Mouse (Mus musculus) fibroblast of lung, adult 2 months (primary cell): ENCODE measurements around the gene Tmem270.
"Not testable (repeated sequence)": the region's sequence is repeated elsewhere in the genome, so short reads cannot be mapped to it uniquely, and the experiment has no call there.

Source experiments
- DNase-seq: peaks from one replicate; pipeline ENCODE4 v3.0.0-alpha.2; 2011; ENCODE audit warnings: low read depth

Tmem270 gene

GRCm38 (mm10) chr5:134906633-134907032 lies at the start of gene Tmem270:
Gene Tmem270, minus strand, starts transcription at chr5:134906733.
- DNase-seq = no peak

- DNase-seq = no peak
Measured at GRCm38 (mm10) chr5:134955491-134955890, 49.0 kb upstream of the Tmem270 start.

- DNase-seq = no peak
Measured at GRCm38 (mm10) chr5:134951053-134951884, 44.7 kb upstream of the Tmem270 start.

- no peak for DNase-seq
Measured at GRCm38 (mm10) chr5:134948085-134948439, 41.5 kb upstream of the Tmem270 start.

- no peak for DNase-seq
Measured at GRCm38 (mm10) chr5:134947420-134948084, 41.0 kb upstream of the Tmem270 start.

GRCm38 (mm10) chr5:134946857-134947255 lies 40.3 kb upstream of the Tmem270 start, which contains the start of gene Cldn4:
Gene Cldn4, minus strand, starts transcription at chr5:134946934.
- no peak for DNase-seq

- no peak for DNase-seq
Measured at GRCm38 (mm10) chr5:134946063-134946856, 39.7 kb upstream of the Tmem270 start.

GRCm38 (mm10) chr5:134945266-134945959 lies 38.9 kb upstream of the Tmem270 start:
- no peak for DNase-seq

GRCm38 (mm10) chr5:134944179-134944578 lies 37.6 kb upstream of the Tmem270 start:
- no peak for DNase-seq

GRCm38 (mm10) chr5:134942740-134943139 lies 36.2 kb upstream of the Tmem270 start:
- DNase-seq = peak; percentile 27

GRCm38 (mm10) chr5:134941472-134942209 lies 35.1 kb upstream of the Tmem270 start:
- DNase-seq = no peak

GRCm38 (mm10) chr5:134939554-134939953 lies 33.0 kb upstream of the Tmem270 start:
- DNase-seq = not testable (repeated sequence)

GRCm38 (mm10) chr5:134939069-134939468 lies 32.5 kb upstream of the Tmem270 start:
- no peak for DNase-seq

- no peak for DNase-seq
Measured at GRCm38 (mm10) chr5:134936626-134937185, 30.2 kb upstream of the Tmem270 start.

- DNase-seq = no peak
Measured at GRCm38 (mm10) chr5:134936051-134936450, 29.5 kb upstream of the Tmem270 start.

GRCm38 (mm10) chr5:134934666-134935065 lies 28.1 kb upstream of the Tmem270 start:
- DNase-seq = no peak

GRCm38 (mm10) chr5:134933686-134934085 lies 27.2 kb upstream of the Tmem270 start:
- DNase-seq = not testable (repeated sequence)

- DNase-seq = no peak
Measured at GRCm38 (mm10) chr5:134933281-134933680, 26.7 kb upstream of the Tmem270 start.

- DNase-seq = peak; percentile 50
Measured at GRCm38 (mm10) chr5:134932903-134933276, 26.4 kb upstream of the Tmem270 start.

GRCm38 (mm10) chr5:134932179-134932902 lies 25.8 kb upstream of the Tmem270 start, which contains the start of gene Mettl27:
Gene Mettl27, plus strand, starts transcription at chr5:134932368.
- DNase-seq = peak; percentile 81
